Mouse (Mus musculus) neural tube, embryonic 11.5 days (tissue): ENCODE measurements around the gene Enkur. TPM values are rescaled to one million over a fixed set of nuclear protein-coding genes. Genes with fewer than 3 reads are reported as not detected.

Experiments used
- ATAC-seq: fragments of 200-750 bp; cut with Nextera tagmentation; 2 replicates; pipeline ENCODE4 v1.8.0; 2017; ENCODE audit warnings: moderate number of reproducible peaks, mild to moderate bottlenecking, moderate TSS enrichment, moderate library complexity; ENCODE audit not compliant: insufficient read depth, low FRiP score, low TSS enrichment
- DNase-seq: peaks from one replicate; pipeline ENCODE4 v3.0.0-alpha.2; 2015; ENCODE audit warnings: low spot score
- H3K27ac ChIP-seq: fragments of 300-500 bp; sonication (generic); 2 replicates; pipeline ENCODE4 v1.5.1; 2014; ENCODE audit warnings: low read depth, mild to moderate bottlenecking, low read length
- H3K27me3 ChIP-seq: fragments of 300-500 bp; sonication (generic); 2 replicates; pipeline ENCODE4 v1.6.1; 2014; ENCODE audit warnings: mild to moderate bottlenecking, low read length, mixed read lengths; ENCODE audit not compliant: control insufficient read depth, insufficient read depth
- H3K36me3 ChIP-seq: fragments of 300-500 bp; sonication (generic); 2 replicates; pipeline ENCODE4 v1.6.1; 2014; ENCODE audit warnings: mild to moderate bottlenecking, low read length, moderate library complexity, mixed read lengths; ENCODE audit not compliant: control insufficient read depth, insufficient read depth
- H3K4me1 ChIP-seq: fragments of 300-500 bp; sonication (generic); 2 replicates; pipeline ENCODE4 v1.6.1; 2014; ENCODE audit warnings: low read length, mixed read lengths; ENCODE audit not compliant: control insufficient read depth, insufficient read depth
- H3K4me2 ChIP-seq: fragments of 300-500 bp; sonication (generic); 2 replicates; pipeline ENCODE4 v1.6.1; 2014; ENCODE audit warnings: low read depth, mild to moderate bottlenecking, moderate library complexity
- H3K4me3 ChIP-seq: fragments of 300-500 bp; sonication (generic); 2 replicates; pipeline ENCODE4 v1.5.1; 2014; ENCODE audit warnings: low read depth, low read length
- H3K9ac ChIP-seq: fragments of 300-500 bp; sonication (generic); 2 replicates; pipeline ENCODE4 v1.6.1; 2014; ENCODE audit warnings: mild to moderate bottlenecking, low read length
- H3K9me3 ChIP-seq: fragments of 300-500 bp; sonication (generic); 2 replicates; pipeline ENCODE4 v1.6.1; 2016; ENCODE audit warnings: low read length; ENCODE audit not compliant: control insufficient read depth
- WGBS: fragments of 180-500 bp; shearing (Covaris S2); extraction: QIAGEN DNeasy Blood & Tissue Kit; methylation state at CpG from one replicate; pipeline ENCODE4 v1.1.7; 2014; 5-methylcytosine and 5-hydroxymethylcytosine counted together
- polyA plus RNA-seq: library from polyadenylated mRNA; unstranded; fragments of >200 nt; fragmentation: Nextera tagmentation; extraction: Ambion mirVana; gene quantifications from 2 replicates; pipeline ENCODE4 v1.2.1, GENCODE M21; 2014

The Enkur gene
- polyA plus RNA-seq, 1 experiment from 2014 or later: 0.57 TPM

- Histone ChIP-seq H3K4me3 (no peak overlapping the region), H3K9me3 (no peaks in the 10 kb centered on the region), H3K4me1 (peaks cover 3% of the 10 kb centered on the region; the same call in 1 of the 2 replicates), H3K27me3 (no peaks in the 10 kb centered on the region), H3K36me3 (no peaks in the 10 kb centered on the region), H3K27ac (no peak overlapping the region), H3K4me2 (no peak overlapping the region), H3K9ac (no peak overlapping the region)
- no peak for DNase-seq
- ATAC-seq: no peak
- 89% methylated on average over 2 of the region's 2 CpGs for WGBS
These were observed 2.4 kb downstream of the Enkur start for GRCm38 (mm10) chr2:21202754-21203153.

GRCm38 (mm10) chr2:21199051-21199450, 6.1 kb downstream of the Enkur start:
- 71% methylated on average over 3 of the region's 3 CpGs for WGBS

GRCm38 (mm10) chr2:21195233-21195632, 9.9 kb downstream of the Enkur start:
- Histone ChIP-seq H3K4me1 (no peaks in the 10 kb centered on the region), H3K36me3 (no peaks in the 10 kb centered on the region), H3K9ac (no peak overlapping the region), H3K9me3 (no peaks in the 10 kb centered on the region), H3K4me2 (no peak overlapping the region), H3K27me3 (no peaks in the 10 kb centered on the region), H3K4me3 (no peak overlapping the region), H3K27ac (no peak overlapping the region)
- DNase-seq: no peak
- no peak for ATAC-seq
- 92% methylated on average over 5 of the region's 5 CpGs for WGBS

More at GRCm38 (mm10) chr2:21199051-21199450, 6.1 kb downstream of the Enkur start:
- Histone ChIP-seq H3K27me3 (no peaks in the 10 kb centered on the region), H3K9ac (no peak overlapping the region), H3K9me3 (no peaks in the 10 kb centered on the region), H3K36me3 (no peaks in the 10 kb centered on the region), H3K4me3 (no peak overlapping the region), H3K27ac (no peak overlapping the region), H3K4me2 (no peak overlapping the region), H3K4me1 (no peaks in the 10 kb centered on the region)
- DNase-seq (no peak), ATAC-seq (no peak)

GRCm38 (mm10) chr2:21191232-21191631, 13.9 kb downstream of the Enkur start:
- H3K27ac ChIP-seq: no peak overlapping the region
- no peak overlapping the region for H3K4me2 ChIP-seq
- no peak overlapping the region for H3K9ac ChIP-seq
- H3K36me3 ChIP-seq: no peaks in the 10 kb centered on the region
- no peak for DNase-seq
- WGBS: 83% methylated on average over 1 of the region's 1 CpGs
- no peak overlapping the region for H3K4me3 ChIP-seq
- no peaks in the 10 kb centered on the region for H3K4me1 ChIP-seq
- no peaks in the 10 kb centered on the region for H3K27me3 ChIP-seq
- H3K9me3 ChIP-seq: no peaks in the 10 kb centered on the region
- no peak for ATAC-seq

GRCm38 (mm10) chr2:21188610-21189009, 16.6 kb downstream of the Enkur start:
- DNase-seq (no peak), ATAC-seq (no peak)
- Histone ChIP-seq H3K4me1 (no peaks in the 10 kb centered on the region), H3K36me3 (no peaks in the 10 kb centered on the region), H3K27ac (no peak overlapping the region), H3K4me3 (no peak overlapping the region), H3K4me2 (no peak overlapping the region), H3K27me3 (no peaks in the 10 kb centered on the region), H3K9me3 (no peaks in the 10 kb centered on the region), H3K9ac (no peak overlapping the region)
- WGBS: 77% methylated on average over 4 of the region's 4 CpGs

GRCm38 (mm10) chr2:21187576-21187975, 17.6 kb downstream of the Enkur start:
- ATAC-seq: no peak
- Histone ChIP-seq H3K4me3 (no peak overlapping the region), H3K9me3 (no peaks in the 10 kb centered on the region), H3K27ac (no peak overlapping the region), H3K27me3 (no peaks in the 10 kb centered on the region), H3K4me1 (no peaks in the 10 kb centered on the region), H3K9ac (no peak overlapping the region), H3K36me3 (no peaks in the 10 kb centered on the region), H3K4me2 (no peak overlapping the region)
- WGBS: 66% methylated on average over 7 of the region's 7 CpGs
- DNase-seq: peak; percentile 43

- ATAC-seq (no peak), DNase-seq (no peak)
- no peak overlapping the region for H3K4me2 ChIP-seq
- H3K36me3 ChIP-seq: no peaks in the 10 kb centered on the region
- H3K9ac ChIP-seq: no peak overlapping the region
- H3K4me1 ChIP-seq: no peaks in the 10 kb centered on the region
- WGBS: 86% methylated on average over 1 of the region's 1 CpGs
- H3K27ac ChIP-seq: no peak overlapping the region
- H3K4me3 ChIP-seq: no peak overlapping the region
- H3K9me3 ChIP-seq: no peaks in the 10 kb centered on the region
- no peaks in the 10 kb centered on the region for H3K27me3 ChIP-seq
These were observed 22.4 kb downstream of the Enkur start for GRCm38 (mm10) chr2:21182811-21183210.

- no peaks in the 10 kb centered on the region for H3K9me3 ChIP-seq
- no peaks in the 10 kb centered on the region for H3K27me3 ChIP-seq
- H3K4me2 ChIP-seq: no peak overlapping the region
- no peaks in the 10 kb centered on the region for H3K4me1 ChIP-seq
- WGBS: 97% methylated on average over 5 of the region's 5 CpGs
- no peak overlapping the region for H3K9ac ChIP-seq
- no peak for DNase-seq
- H3K27ac ChIP-seq: no peak overlapping the region
- no peak overlapping the region for H3K4me3 ChIP-seq
- no peaks in the 10 kb centered on the region for H3K36me3 ChIP-seq
- ATAC-seq: no peak
These were observed 26.0 kb downstream of the Enkur start for GRCm38 (mm10) chr2:21179136-21179535.

GRCm38 (mm10) chr2:21172797-21173196, 32.4 kb downstream of the Enkur start:
- H3K4me1 ChIP-seq: no peaks in the 10 kb centered on the region
- H3K4me3 ChIP-seq: no peak overlapping the region
- no peak overlapping the region for H3K9ac ChIP-seq
- 88% methylated on average over 3 of the region's 3 CpGs for WGBS
- H3K9me3 ChIP-seq: no peaks in the 10 kb centered on the region
- ATAC-seq (no peak), DNase-seq (no peak)
- no peaks in the 10 kb centered on the region for H3K27me3 ChIP-seq
- no peak overlapping the region for H3K27ac ChIP-seq
- H3K36me3 ChIP-seq: no peaks in the 10 kb centered on the region
- H3K4me2 ChIP-seq: no peak overlapping the region
